Mouse (Mus musculus) bone marrow macrophage, adult 2 months (primary cell): ENCODE data around the gene Tpk1. TPM values are rescaled to one million over a fixed set of nuclear protein-coding genes. Genes with fewer than 3 reads are reported as not detected.

Experiments used
- H3K27ac ChIP-seq: 2 replicates; pipeline ENCODE4 v1.5.1; 2012; ENCODE audit warnings: low read depth, low read length; ENCODE audit not compliant: insufficient read depth
- H3K4me1 ChIP-seq: 2 replicates; pipeline ENCODE4 v1.6.1; 2012; ENCODE audit warnings: low read length; ENCODE audit not compliant: control insufficient read depth, insufficient read depth
- H3K4me3 ChIP-seq: 2 replicates; pipeline ENCODE4 v1.5.1; 2012; ENCODE audit warnings: mild to moderate bottlenecking, low read length, moderate library complexity; ENCODE audit not compliant: insufficient read depth
- CTCF ChIP-seq: IDR thresholded peaks from 2 replicates; pipeline ENCODE4 v1.5.1; 2012; ENCODE audit warnings: low read depth, mild to moderate bottlenecking, low read length, moderate library complexity
- POLR2A ChIP-seq: IDR thresholded peaks from 2 replicates; pipeline ENCODE4 v1.6.1; 2012; ENCODE audit warnings: mild to moderate bottlenecking, low read depth, low read length, borderline replicate concordance
- polyA plus RNA-seq: library from polyadenylated mRNA; stranded (reverse); fragments of >200 nt; gene quantifications from 2 replicates; pipeline ENCODE4 v1.2.4, GENCODE M21; 2012; ENCODE audit not compliant: missing spikeins, insufficient read depth, insufficient read length

Tpk1 gene
- 11.3 and 12.1 TPM in 2 replicates for polyA plus RNA-seq

DNA sequence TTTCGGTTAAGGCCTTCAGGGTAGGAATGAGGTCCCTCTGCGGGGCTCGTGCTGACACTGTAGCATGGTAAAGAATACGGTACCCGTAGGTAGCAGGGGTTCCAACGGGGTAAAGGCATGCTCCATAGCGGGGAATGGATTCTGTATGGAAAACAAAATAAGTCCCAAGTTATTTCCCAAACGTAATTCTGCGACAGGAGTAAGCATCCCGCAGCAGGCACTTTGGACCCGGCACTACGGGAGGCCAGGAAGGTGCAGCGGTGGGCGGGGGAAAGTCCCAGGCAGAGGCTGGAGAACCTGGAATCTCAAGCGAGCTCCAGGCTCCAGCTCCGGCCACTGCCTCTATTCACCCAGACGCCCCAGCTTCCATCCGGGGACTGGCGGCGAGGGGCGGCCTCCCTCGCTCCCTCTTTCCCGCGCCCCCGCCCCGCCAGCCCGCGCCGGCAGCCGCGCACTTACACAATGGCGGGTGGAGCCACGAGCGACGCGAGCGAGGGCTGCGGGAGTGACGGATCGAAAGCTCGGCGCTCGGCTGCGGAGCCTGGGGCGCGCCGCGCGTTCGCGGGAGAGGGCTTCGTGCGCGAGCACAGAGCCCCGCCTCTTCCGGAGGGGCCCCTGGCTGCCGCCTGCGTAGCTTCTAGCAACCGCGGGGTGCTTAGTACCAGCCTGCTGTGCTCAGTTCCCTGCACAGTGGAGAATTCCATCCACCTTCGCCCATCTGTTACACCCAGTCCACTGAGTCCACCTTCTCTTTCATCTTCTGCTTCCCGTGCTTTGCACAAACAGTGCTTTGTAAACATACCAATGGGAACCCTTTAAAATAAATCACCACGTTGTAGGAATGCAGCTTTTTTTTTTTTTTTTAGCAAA, at the start of gene Tpk1:
TSS of gene Tpk1 (minus strand) at position 602 of the 870 bp plus-strand sequence.
- peaks cover 4% of the 10 kb centered on the region; the same call in 1 of the 2 replicates for H3K4me1 ChIP-seq
- H3K27ac ChIP-seq, result peak within 1 kb of the TSS; percentile 65
- no peak for TF ChIP-seq CTCF
- H3K4me3 ChIP-seq, result peak within 1 kb of the TSS; percentile 75

DNA sequence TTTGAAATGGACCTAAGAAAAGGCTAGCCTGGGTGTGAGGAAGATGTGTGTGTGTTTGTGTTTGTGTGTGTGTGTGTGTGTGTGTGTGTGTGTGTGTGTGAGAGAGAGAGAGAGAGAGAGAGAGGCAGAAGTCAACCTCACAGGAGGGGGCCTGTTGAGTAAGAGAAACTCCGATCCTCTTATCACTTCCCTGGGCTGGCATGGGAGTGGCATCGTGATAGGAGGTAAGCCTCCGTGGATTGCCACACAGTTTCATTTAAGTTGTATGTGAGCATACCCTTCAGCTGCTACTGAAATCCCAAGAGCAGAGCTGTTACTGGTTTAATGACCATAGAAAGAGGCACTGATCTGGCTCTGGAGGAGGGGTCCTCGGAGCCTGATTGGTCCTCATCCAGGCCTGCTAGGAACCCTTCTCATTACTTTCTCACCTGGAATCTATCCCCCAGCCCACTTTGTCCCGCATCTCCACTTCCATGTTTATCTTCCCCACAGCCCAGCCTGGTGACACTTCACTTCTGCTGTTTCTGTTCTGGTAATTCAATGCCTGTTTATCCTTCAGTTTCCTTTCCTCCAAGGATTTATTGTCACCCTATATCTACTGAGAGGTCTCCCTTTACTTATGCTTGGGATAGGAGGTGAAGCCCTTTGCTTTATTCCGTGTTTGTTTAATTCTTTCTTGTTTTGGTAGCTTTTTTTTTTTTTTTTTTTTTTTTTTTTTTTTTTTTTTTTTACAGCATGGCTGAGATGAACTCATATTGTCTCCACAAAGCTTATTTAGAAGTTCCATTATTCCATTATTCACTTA, 36.9 kb upstream of the Tpk1 start:
- H3K4me3 ChIP-seq, result no peak overlapping the region
- no peak for TF ChIP-seq POLR2A
- no peak for TF ChIP-seq CTCF
- no peaks in the 10 kb centered on the region for H3K4me1 ChIP-seq
- H3K27ac ChIP-seq, result no peak overlapping the region

DNA sequence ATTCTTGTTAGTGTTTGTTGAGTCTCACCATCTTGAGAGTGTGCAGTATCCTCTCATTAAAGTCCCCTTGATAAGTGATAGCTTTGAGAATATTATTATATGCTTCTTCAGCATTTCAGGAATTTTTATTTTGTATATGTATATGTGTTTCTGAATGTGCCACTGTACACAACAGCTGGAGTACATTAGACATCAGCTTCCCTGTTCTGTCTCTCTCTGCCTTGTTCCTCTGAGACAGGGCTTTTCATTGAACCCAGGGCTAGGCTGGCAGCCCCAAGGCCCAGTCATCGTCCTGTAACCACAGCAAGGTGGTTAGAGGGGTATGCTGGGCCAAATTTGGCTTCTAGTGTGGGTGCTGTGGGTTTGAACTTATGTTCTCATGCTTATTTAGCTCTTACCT, 25.8 kb upstream of the Tpk1 start:
- Histone ChIP-seq H3K27ac (no peak overlapping the region), H3K4me3 (no peak overlapping the region), H3K4me1 (no peaks in the 10 kb centered on the region)
- no peak for TF ChIP-seq POLR2A
- TF ChIP-seq CTCF, result no peak

- Histone ChIP-seq H3K27ac (no peak overlapping the region), H3K4me1 (no peaks in the 10 kb centered on the region), H3K4me3 (no peak overlapping the region)
- TF ChIP-seq CTCF (no peak), POLR2A (no peak)
Measured at GRCm38 (mm10) chr6:43685985-43686384, 19.9 kb upstream of the Tpk1 start.

DNA sequence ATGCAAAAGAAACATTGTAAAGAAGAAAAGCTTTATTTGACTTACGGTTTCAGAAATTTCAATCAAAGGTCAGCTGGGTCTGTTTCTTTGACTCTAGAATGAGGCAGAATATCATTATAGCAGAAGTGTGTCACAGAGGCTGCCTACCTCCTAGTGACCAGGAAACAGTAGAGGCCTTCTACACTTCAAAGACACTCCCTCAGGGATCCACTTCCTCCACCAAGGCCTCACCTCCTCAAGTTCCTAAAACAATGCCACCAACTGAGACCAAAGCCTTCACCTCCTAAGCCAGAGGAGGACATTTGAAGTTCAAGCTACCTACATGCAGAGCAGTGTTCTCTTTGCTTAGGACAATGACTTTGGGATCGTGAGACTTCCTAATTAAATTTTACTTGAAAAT, 16.5 kb upstream of the Tpk1 start:
- H3K4me1 ChIP-seq, result no peaks in the 10 kb centered on the region
- TF ChIP-seq CTCF, result no peak
- no peak for TF ChIP-seq POLR2A
- no peak overlapping the region for H3K4me3 ChIP-seq
- H3K27ac ChIP-seq, result no peak overlapping the region

- Histone ChIP-seq H3K4me3 (no peak overlapping the region), H3K27ac (no peak overlapping the region), H3K4me1 (no peaks in the 10 kb centered on the region)
- TF ChIP-seq CTCF (no peak), POLR2A (no peak)
Measured at GRCm38 (mm10) chr6:43678689-43679212, 12.7 kb upstream of the Tpk1 start.

- H3K27ac ChIP-seq, result no peak overlapping the region
- TF ChIP-seq POLR2A (no peak), CTCF (no peak)
Measured at GRCm38 (mm10) chr6:43677566-43677965, 11.5 kb upstream of the Tpk1 start.

DNA sequence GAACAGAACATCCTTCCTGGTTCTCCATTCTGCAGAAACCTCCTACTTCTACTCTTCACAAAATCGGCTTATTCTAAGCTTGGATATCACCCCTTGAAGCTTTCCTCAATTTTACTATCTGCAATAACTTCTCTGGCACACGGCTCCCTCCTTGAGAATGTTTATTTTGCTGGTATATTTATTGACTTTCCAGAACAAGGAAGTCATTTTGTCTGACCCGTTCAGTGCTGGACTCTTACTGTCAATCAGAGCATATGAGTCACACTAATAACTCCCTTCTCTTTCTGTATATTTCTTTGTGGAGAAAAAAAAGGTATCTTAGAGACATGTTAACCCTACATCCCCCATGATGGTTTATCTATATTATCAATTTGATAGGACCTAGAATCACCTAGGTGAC, 10.1 kb upstream of the Tpk1 start:
- no peak for TF ChIP-seq POLR2A
- TF ChIP-seq CTCF, result no peak
- Histone ChIP-seq H3K27ac (no peak overlapping the region), H3K4me3 (no peak overlapping the region), H3K4me1 (no peaks in the 10 kb centered on the region)

More at GRCm38 (mm10) chr6:43677566-43677965, 11.5 kb upstream of the Tpk1 start:
- Histone ChIP-seq H3K4me3 (no peak overlapping the region), H3K4me1 (no peaks in the 10 kb centered on the region)

GRCm38 (mm10) chr6:43674986-43675760, 9.1 kb upstream of the Tpk1 start:
- TF ChIP-seq POLR2A, result no peak
- no peak for TF ChIP-seq CTCF
- no peaks in the 10 kb centered on the region for H3K4me1 ChIP-seq

More at GRCm38 (mm10) chr6:43674986-43675760, 9.1 kb upstream of the Tpk1 start:
- Histone ChIP-seq H3K4me3 (no peak overlapping the region), H3K27ac (no peak overlapping the region)
